Mouse (Mus musculus) liver, embryonic 16.5 days (tissue): ENCODE data around the gene Ntmt1. TPM values are rescaled to one million over a fixed set of nuclear protein-coding genes. Genes with fewer than 3 reads are reported as not detected.

Source experiments
- ATAC-seq: fragments of 200-750 bp; cut with Nextera tagmentation; 2 replicates; pipeline ENCODE4 v1.8.0; 2017; ENCODE audit warnings: low read depth, mild to moderate bottlenecking, moderate number of reproducible peaks, moderate library complexity
- H3K27ac ChIP-seq: fragments of 300-500 bp; sonication (generic); 2 replicates; pipeline ENCODE4 v1.5.1; 2014; ENCODE audit warnings: mild to moderate bottlenecking, low read length
- H3K27me3 ChIP-seq: fragments of 300-500 bp; sonication (generic); 2 replicates; pipeline ENCODE4 v1.6.1; 2014; ENCODE audit warnings: low read depth, low read length, mixed read lengths; ENCODE audit not compliant: control insufficient read depth, insufficient read depth
- H3K36me3 ChIP-seq: fragments of 300-500 bp; sonication (generic); 2 replicates; pipeline ENCODE4 v1.6.1; 2014; ENCODE audit warnings: mild to moderate bottlenecking; ENCODE audit not compliant: control insufficient read depth, insufficient read depth
- H3K4me1 ChIP-seq: fragments of 300-500 bp; sonication (generic); 2 replicates; pipeline ENCODE4 v1.6.1; 2014; ENCODE audit warnings: low read depth, low read length, mixed read lengths; ENCODE audit not compliant: control insufficient read depth
- H3K4me2 ChIP-seq: fragments of 300-500 bp; sonication (generic); 2 replicates; pipeline ENCODE4 v1.6.1; 2014; ENCODE audit warnings: low read depth, low read length, mixed read lengths
- H3K4me3 ChIP-seq: fragments of 300-500 bp; sonication (generic); 2 replicates; pipeline ENCODE4 v1.5.1; 2014; ENCODE audit warnings: low read depth, mild to moderate bottlenecking, low read length
- H3K9ac ChIP-seq: fragments of 300-500 bp; sonication (generic); 2 replicates; pipeline ENCODE4 v1.6.1; 2014; ENCODE audit warnings: low read depth, low read length
- H3K9me3 ChIP-seq: fragments of 300-500 bp; sonication (generic); replicated peaks from 2 replicates; pipeline ENCODE4 v1.6.1; 2016; ENCODE audit warnings: low read length; ENCODE audit not compliant: control insufficient read depth
- WGBS: fragments of 180-500 bp; shearing (Covaris S2); extraction: QIAGEN DNeasy Blood & Tissue Kit; methylation state at CpG from one replicate; pipeline ENCODE4 v1.1.7; 2014; ENCODE audit not compliant: insufficient replicate concordance; 5-methylcytosine and 5-hydroxymethylcytosine counted together
- polyA plus RNA-seq: library from polyadenylated mRNA; unstranded; fragments of >200 nt; fragmentation: Nextera tagmentation; extraction: Ambion mirVana; gene quantifications from 2 replicates; pipeline ENCODE4 v1.2.1, GENCODE M21; 2015

The Ntmt1 gene
- polyA plus RNA-seq, 1 experiment from 2014 or later, result 24.9 TPM

GRCm38 (mm10) chr2:30768529-30768928, 39.1 kb upstream of the Ntmt1 start:
- H3K27ac ChIP-seq, result no peak overlapping the region
- 25% methylated on average over 5 of the region's 5 CpGs for WGBS
- H3K4me1 ChIP-seq, result peaks cover 51% of the 10 kb centered on the region
- H3K4me2 ChIP-seq, result no peak overlapping the region
- no peaks in the 10 kb centered on the region for H3K36me3 ChIP-seq
- H3K9ac ChIP-seq, result no peak overlapping the region
- H3K9me3 ChIP-seq, result no peaks in the 10 kb centered on the region
- no peak overlapping the region for H3K4me3 ChIP-seq
- no peak for ATAC-seq
- H3K27me3 ChIP-seq, result no peaks in the 10 kb centered on the region

DNA sequence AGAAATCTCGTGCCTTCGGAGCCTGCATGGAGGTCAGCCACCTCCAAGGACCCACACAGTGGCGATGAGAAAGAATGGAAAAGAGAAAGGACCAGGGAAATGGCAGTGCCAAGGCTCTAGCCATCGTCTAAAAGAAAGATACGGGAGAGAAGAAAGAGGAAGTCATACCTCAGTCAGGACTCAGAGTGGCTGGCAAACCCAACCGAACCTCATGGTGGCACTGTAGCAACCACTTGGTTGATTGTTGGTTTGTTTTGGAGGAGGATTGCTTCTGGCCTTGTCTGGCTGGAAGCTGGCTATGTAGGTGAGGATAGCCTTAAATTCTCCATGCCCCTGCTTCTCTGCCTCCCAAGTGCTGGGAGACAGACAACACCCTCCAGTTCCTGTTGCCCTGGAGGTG, 38.4 kb upstream of the Ntmt1 start:
- no peaks in the 10 kb centered on the region for H3K27me3 ChIP-seq
- peaks cover 55% of the 10 kb centered on the region for H3K4me1 ChIP-seq
- H3K9me3 ChIP-seq, result no peaks in the 10 kb centered on the region
- H3K4me2 ChIP-seq, result no peak overlapping the region
- H3K9ac ChIP-seq, result no peak overlapping the region
- no peaks in the 10 kb centered on the region for H3K36me3 ChIP-seq
- H3K4me3 ChIP-seq, result no peak overlapping the region
- WGBS, result 35% methylated on average over 6 of the region's 6 CpGs
- peak overlapping the region; percentile 56 for H3K27ac ChIP-seq
- no peak for ATAC-seq

DNA sequence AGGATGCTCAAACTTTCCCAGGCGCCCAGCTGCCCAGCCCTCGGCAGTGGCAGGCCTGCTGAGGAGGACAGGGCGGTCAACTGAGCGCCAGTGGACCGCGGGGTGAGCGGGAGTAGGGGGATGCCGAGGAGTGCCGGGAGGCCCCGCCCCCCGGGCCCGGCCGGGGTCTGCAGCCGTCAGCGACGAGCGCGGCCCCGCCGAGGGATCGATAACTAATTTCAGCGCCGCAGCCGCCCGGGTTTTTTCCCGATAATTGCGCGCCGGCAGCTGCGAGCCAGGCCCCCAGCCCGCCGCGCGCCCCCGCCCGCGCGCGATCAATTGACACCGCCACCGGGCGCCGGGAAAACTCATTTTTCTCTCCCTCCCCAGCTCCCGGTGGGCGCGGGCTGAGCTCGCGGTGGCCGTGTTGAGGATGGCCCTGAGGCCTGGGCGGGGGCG, 36.2 kb upstream of the Ntmt1 start:
- Histone ChIP-seq H3K4me2 (peak overlapping the region; percentile 95), H3K4me1 (peaks cover 60% of the 10 kb centered on the region), H3K27me3 (no peaks in the 10 kb centered on the region), H3K9me3 (no peaks in the 10 kb centered on the region), H3K4me3 (peak overlapping the region; percentile 64), H3K27ac (peak overlapping the region; percentile 96), H3K36me3 (no peaks in the 10 kb centered on the region), H3K9ac (peak overlapping the region; percentile 65)
- no peak for ATAC-seq
- under 1% methylated on average over 44 of the region's 51 CpGs for WGBS

DNA sequence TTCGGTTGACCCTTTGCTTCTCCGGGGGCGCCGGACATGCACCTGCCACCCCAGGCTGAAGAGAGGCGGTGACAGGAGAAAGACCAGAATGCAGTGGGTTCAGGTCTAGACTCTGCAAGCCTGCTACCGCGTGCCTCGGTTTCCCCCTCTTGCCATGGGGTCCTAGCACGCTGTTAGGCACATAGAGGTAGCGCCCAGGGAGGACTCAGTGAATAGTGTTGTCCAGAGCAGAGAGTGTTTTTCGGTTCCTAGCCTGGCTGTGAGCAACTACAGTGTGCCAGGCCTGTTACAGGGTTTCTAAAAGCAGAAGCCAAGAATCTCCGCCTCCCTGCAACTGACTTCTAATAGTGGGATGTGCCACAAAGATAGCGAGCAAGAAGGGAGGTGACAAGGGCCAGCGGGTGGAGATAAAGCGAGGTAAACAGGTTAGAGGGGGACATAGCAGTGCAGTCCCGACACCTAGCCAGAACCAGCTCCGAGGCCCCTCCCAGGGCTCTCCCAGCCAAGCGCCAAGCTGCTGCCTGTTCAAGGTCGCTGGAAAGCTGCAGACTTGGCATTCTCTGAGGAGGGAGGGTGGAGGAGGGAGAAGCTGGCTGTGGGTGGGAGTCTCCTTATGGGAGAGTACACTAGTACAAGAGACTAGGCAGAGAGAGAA, 35.7 kb upstream of the Ntmt1 start:
- H3K4me3 ChIP-seq, result peak overlapping the region; percentile 64
- H3K9ac ChIP-seq, result peak overlapping the region; percentile 65
- peak overlapping the region; percentile 95 for H3K4me2 ChIP-seq
- WGBS, result under 1% methylated on average over 19 of the region's 19 CpGs
- no peaks in the 10 kb centered on the region for H3K36me3 ChIP-seq
- ATAC-seq, result peak; percentile 94
- H3K27me3 ChIP-seq, result no peaks in the 10 kb centered on the region
- peak overlapping the region; percentile 96 for H3K27ac ChIP-seq
- peaks cover 60% of the 10 kb centered on the region for H3K4me1 ChIP-seq
- H3K9me3 ChIP-seq, result no peaks in the 10 kb centered on the region

DNA sequence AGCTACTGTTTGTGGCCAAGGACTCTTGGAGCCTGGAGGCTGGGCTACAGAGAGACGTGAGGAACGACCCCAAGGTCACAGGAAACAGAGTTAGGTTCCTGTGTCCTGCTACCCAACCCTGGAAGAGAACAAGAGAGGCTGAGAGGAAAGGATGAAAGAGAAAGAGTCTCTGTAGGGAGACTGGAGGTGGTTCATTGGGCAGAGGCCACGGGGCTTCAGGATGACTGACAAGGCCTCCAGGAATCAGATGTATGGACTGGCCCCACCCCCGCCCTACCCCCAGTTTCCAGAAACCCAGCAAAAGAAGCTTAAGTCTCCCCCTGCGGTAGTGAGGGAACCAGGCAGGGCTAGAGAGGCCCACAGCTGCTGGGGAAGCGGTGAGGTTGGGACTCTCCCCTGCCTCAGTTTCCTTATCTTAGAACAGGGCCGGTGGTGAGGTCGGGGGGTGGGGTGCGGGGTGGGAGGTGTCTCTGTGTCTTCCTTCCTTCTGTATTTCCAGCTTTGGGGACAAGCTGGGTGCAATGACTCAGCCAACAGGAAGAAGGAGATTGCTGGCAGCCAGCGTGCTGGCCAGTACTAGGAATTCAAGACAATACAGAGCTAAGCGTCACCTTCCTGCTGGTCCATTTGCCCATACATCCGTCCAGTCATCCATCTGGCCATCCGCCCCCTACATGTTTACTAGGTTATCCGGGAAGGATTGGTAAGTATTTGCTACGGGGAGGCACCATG, 34.9 kb upstream of the Ntmt1 start:
- Histone ChIP-seq H3K4me1 (peaks cover 60% of the 10 kb centered on the region), H3K27me3 (no peaks in the 10 kb centered on the region), H3K9me3 (no peaks in the 10 kb centered on the region), H3K27ac (peak overlapping the region; percentile 96), H3K9ac (peak overlapping the region; percentile 65), H3K4me2 (peak overlapping the region; percentile 95), H3K36me3 (no peaks in the 10 kb centered on the region), H3K4me3 (peak overlapping the region; percentile 64)
- 14% methylated on average over 15 of the region's 15 CpGs for WGBS
- peak; percentile 56 for ATAC-seq

DNA sequence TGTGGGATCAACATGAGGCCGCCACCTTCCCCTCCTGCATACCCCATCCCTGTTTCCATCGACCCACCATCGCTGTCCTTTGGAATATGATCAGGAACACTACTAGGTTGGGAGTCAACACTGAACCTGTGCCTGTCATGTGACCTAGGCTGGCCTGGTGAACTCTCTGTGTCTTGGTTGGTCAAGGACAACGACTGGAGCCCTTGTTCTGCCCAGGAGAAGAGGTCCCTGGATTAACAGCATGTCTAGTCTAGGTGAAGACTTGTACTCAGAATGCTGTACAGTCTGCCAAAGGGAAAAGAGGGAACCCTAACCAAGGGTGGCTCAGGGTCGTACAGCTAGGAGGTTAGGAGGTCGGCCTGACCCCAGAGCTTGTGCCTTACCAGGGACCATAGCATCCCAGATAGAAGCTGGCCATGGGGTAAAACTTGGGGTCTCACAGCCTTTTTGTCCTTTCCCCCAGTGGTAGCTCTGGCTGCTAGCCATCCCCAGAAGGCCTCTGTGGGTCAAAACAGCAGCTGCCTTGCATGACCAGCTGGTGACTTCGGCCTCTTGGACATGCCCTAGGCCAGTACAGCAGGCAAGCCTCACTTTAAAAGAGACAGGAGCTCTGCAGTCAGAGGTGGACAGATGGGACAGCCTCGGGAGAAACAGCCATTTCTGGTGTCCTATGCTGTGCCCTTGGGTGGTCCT, 34.2 kb upstream of the Ntmt1 start:
- no peak for ATAC-seq
- H3K9ac ChIP-seq, result peak overlapping the region; percentile 65
- peaks cover 57% of the 10 kb centered on the region for H3K4me1 ChIP-seq
- 64% methylated on average over 8 of the region's 8 CpGs for WGBS
- H3K36me3 ChIP-seq, result no peaks in the 10 kb centered on the region
- peak overlapping the region; percentile 64 for H3K4me3 ChIP-seq
- no peaks in the 10 kb centered on the region for H3K9me3 ChIP-seq
- no peaks in the 10 kb centered on the region for H3K27me3 ChIP-seq
- peak overlapping the region; percentile 96 for H3K27ac ChIP-seq
- H3K4me2 ChIP-seq, result peak overlapping the region; percentile 95

DNA sequence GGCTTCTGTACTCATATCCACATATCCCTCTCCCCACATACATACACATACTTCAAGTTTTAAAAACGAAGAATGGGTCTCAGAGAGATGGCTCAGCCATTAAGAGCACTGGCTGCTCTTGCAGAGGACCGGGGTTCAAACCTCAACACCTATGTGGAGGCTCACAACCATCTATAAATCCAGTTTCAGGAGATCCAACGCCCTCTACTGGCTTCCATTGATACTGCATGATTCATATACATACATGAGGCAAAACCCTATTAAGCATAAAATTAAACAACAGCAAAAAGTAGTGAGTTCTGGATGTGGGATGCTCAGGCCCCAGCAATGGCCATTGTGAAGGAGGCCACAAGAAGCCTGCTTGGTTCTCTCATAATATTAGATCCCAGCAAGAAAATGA, 31.7 kb upstream of the Ntmt1 start:
- Histone ChIP-seq H3K27me3 (no peaks in the 10 kb centered on the region), H3K4me2 (no peak overlapping the region), H3K9me3 (no peaks in the 10 kb centered on the region), H3K36me3 (no peaks in the 10 kb centered on the region), H3K27ac (no peak overlapping the region), H3K4me1 (peaks cover 37% of the 10 kb centered on the region), H3K9ac (no peak overlapping the region), H3K4me3 (no peak overlapping the region)
- ATAC-seq, result no peak
- WGBS, result 42% methylated on average over 3 of the region's 3 CpGs

DNA sequence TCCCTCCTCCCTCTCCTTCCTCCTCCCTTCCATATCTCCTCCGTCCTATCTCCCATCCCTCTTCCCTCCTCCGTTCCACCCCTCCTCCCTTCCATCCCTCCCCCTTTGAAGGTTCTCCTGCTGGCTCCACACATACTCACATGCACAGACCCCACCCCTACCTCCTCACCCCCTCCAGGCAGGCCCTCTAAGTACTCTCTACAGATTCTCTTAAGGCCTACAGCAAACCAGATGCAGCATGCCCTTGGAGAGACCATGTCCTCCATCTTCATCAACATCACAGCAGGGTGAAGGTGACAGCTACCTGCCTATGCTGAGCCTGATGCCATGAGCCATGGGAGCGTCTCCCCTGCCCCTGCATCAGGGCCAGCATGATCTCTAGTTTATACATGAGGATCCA, 30.4 kb upstream of the Ntmt1 start:
- H3K27me3 ChIP-seq, result no peaks in the 10 kb centered on the region
- H3K4me3 ChIP-seq, result no peak overlapping the region
- H3K9me3 ChIP-seq, result no peaks in the 10 kb centered on the region
- H3K36me3 ChIP-seq, result no peaks in the 10 kb centered on the region
- no peak for ATAC-seq
- no peak overlapping the region for H3K9ac ChIP-seq
- peaks cover 27% of the 10 kb centered on the region for H3K4me1 ChIP-seq
- 80% methylated on average over 3 of the region's 3 CpGs for WGBS
- no peak overlapping the region for H3K27ac ChIP-seq
- no peak overlapping the region for H3K4me2 ChIP-seq

GRCm38 (mm10) chr2:30778235-30778634, 29.4 kb upstream of the Ntmt1 start:
- Histone ChIP-seq H3K9me3 (no peaks in the 10 kb centered on the region), H3K36me3 (no peaks in the 10 kb centered on the region), H3K27me3 (no peaks in the 10 kb centered on the region), H3K4me1 (peaks cover 20% of the 10 kb centered on the region), H3K27ac (no peak overlapping the region), H3K4me3 (no peak overlapping the region), H3K9ac (no peak overlapping the region), H3K4me2 (no peak overlapping the region)
- ATAC-seq, result no peak
- WGBS, result 69% methylated on average over 4 of the region's 4 CpGs
